Mouse (Mus musculus) forebrain, embryonic 15.5 days (tissue): ENCODE measurements around the gene Orc1. TPM values are rescaled to one million over a fixed set of nuclear protein-coding genes. Genes with fewer than 3 reads are reported as not detected.
A peak's percentile ranks its signal among the peaks of the same experiment; 100 is the strongest.

Experiments
- ATAC-seq: fragments of 200-750 bp; cut with Nextera tagmentation; replicated peaks from 2 replicates; pipeline ENCODE4 v1.8.0; 2017; ENCODE audit warnings: mild to moderate bottlenecking, moderate TSS enrichment, moderate library complexity
- H3K27ac ChIP-seq: fragments of 300-500 bp; sonication (generic); replicated peaks from 2 replicates; pipeline ENCODE4 v1.5.1; 2015; ENCODE audit warnings: mild to moderate bottlenecking, inconsistent platforms
- H3K27me3 ChIP-seq: fragments of 300-500 bp; sonication (generic); 2 replicates; pipeline ENCODE4 v1.6.1; 2015; ENCODE audit warnings: inconsistent platforms
- H3K36me3 ChIP-seq: fragments of 300-500 bp; sonication (generic); 2 replicates; pipeline ENCODE4 v1.6.1; 2015; ENCODE audit warnings: mild to moderate bottlenecking, inconsistent platforms
- H3K4me1 ChIP-seq: fragments of 300-500 bp; sonication (generic); 2 replicates; pipeline ENCODE4 v1.6.1; 2015; ENCODE audit warnings: inconsistent platforms
- H3K4me2 ChIP-seq: fragments of 300-500 bp; sonication (generic); replicated peaks from 2 replicates; pipeline ENCODE4 v1.6.1; 2015; ENCODE audit warnings: mild to moderate bottlenecking, inconsistent platforms
- H3K4me3 ChIP-seq: fragments of 300-500 bp; sonication (generic); 2 replicates; pipeline ENCODE4 v1.5.1; 2015; ENCODE audit warnings: mild to moderate bottlenecking, inconsistent platforms
- H3K9ac ChIP-seq: fragments of 300-500 bp; sonication (generic); replicated peaks from 2 replicates; pipeline ENCODE4 v1.6.1; 2015; ENCODE audit warnings: mild to moderate bottlenecking, inconsistent platforms
- H3K9me3 ChIP-seq: fragments of 300-500 bp; sonication (generic); 2 replicates; pipeline ENCODE4 v1.6.1; 2016; ENCODE audit warnings: inconsistent platforms
- WGBS: fragments of 180-500 bp; shearing (Covaris S2); methylation state at CpG from one replicate; pipeline ENCODE4 v1.1.7; 2015; ENCODE audit warnings: mixed read lengths; 5-methylcytosine and 5-hydroxymethylcytosine counted together
- polyA plus RNA-seq: library from polyadenylated mRNA; unstranded; fragments of >200 nt; fragmentation: Nextera tagmentation; extraction: Ambion mirVana; gene quantifications from 2 replicates; pipeline ENCODE4 v1.2.1, GENCODE M21; 2015

Orc1 gene
- polyA plus RNA-seq, result 2.8 and 3.1 TPM in 2 replicates

DNA sequence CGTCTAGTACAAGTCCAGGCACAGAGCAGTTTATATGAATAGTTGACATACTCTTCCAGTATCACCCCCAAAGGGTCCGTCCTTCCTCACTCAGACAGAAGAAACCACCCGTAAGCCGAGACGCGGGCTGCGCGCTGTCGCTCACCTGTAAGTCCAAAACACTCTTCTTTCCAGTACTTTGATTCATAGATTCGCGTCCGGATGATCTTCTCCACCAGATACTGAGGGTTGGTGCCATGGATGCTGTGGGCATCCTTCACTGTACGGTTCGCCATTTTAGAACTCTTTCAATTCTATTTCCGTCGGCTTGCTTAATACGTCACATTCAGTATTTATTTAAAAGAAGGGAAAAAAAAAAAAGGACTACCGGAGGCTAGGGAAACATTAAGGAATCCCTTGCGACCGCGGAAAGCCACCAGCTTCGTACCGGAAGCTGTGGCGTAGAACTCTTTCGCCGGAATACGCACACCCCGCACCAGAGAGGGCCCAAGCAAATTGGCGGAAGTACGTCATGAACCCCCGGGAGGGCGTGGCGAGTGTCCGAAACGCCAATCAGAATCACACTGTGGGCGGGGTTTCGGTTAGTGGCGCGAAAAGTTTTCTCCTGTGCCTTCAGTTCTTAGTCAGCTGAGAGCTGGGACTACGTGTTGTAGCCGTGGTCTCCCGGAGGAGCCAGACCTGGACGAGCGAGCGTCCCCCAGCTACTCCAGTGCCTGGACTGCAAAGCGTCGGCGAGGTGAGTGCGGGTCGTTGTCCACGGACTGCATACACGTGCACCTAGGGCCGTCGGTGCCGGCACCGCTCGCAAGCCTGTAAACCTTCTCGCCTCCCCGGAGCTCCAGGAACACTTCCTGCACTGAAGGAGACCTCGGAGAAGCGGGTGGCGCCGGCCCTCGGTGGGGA, at the start of gene Orc1, which contains the start of gene Prpf38a:
Orc1 (plus strand) TSS at position 584 of the 903 bp plus-strand sequence.
Prpf38a (minus strand) TSS at position 497 of the 903 bp plus-strand sequence.
- Histone ChIP-seq H3K4me3 (peak within 1 kb of the TSS; percentile 70), H3K27me3 (no peaks in the 10 kb centered on the region), H3K9ac (peak within 1 kb of the TSS; percentile 75), H3K4me1 (peaks cover 29% of the 10 kb centered on the region), H3K9me3 (no peaks in the 10 kb centered on the region), H3K36me3 (peaks cover 15% of the 10 kb centered on the region), H3K27ac (peak within 1 kb of the TSS; percentile 79), H3K4me2 (peak within 1 kb of the TSS; percentile 75)
- under 1% methylated on average over 64 of the region's 64 CpGs for WGBS
- ATAC-seq, result peak; percentile 99

DNA sequence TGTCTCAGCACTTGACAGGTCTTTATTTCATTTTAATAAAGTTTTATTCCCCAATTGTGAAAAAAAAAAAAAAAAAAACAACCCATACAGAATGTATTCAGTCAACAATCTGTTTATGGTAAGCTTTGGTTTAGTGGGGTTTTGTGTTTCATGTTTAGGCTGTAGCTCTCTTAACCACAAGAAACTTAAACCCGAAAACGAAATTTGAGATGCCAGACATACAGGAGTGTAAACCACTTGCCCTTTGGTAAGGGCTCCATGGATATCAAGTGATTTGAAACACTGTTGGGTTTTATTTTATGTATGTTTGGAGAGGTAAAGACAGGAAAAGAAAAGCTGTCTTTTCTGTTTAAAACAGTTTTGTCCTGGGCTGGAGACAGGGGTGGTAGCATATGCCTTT, 39.5 kb upstream of the Orc1 start:
- Histone ChIP-seq H3K27me3 (no peaks in the 10 kb centered on the region), H3K4me2 (no peak overlapping the region), H3K36me3 (peaks cover 24% of the 10 kb centered on the region), H3K9ac (no peak overlapping the region), H3K9me3 (no peaks in the 10 kb centered on the region), H3K27ac (no peak overlapping the region), H3K4me3 (no peak overlapping the region), H3K4me1 (no peaks in the 10 kb centered on the region)
- no peak for ATAC-seq
- 92% methylated on average over 2 of the region's 2 CpGs for WGBS

DNA sequence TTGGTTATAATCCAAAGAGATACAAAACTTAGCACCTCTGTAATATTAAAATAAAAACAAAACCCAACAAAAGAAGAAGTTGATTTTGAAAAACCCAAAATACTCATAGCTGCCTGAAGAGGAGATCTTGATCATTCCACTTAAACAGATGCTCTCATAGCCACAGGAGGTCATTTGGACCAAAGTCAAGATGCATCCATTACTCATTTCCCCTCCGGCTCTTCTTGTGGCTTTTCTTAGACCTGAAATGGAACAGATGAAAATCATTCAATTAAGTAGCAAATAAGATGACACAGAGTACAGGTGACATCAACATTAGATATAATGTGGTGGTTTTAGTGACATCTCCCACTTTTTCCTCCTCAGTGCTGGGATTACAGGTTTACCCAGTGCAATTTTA, 14.2 kb upstream of the Orc1 start:
- H3K9ac ChIP-seq, result no peak overlapping the region
- H3K9me3 ChIP-seq, result no peaks in the 10 kb centered on the region
- no peaks in the 10 kb centered on the region for H3K4me1 ChIP-seq
- H3K27me3 ChIP-seq, result no peaks in the 10 kb centered on the region
- H3K4me2 ChIP-seq, result no peak overlapping the region
- no peak overlapping the region for H3K27ac ChIP-seq
- no peak overlapping the region for H3K4me3 ChIP-seq
- WGBS, result 87% methylated on average over 1 of the region's 1 CpGs
- peaks cover 78% of the 10 kb centered on the region for H3K36me3 ChIP-seq
- no peak for ATAC-seq

GRCm38 (mm10) chr4:108572644-108573043, 6.6 kb upstream of the Orc1 start:
- no peak for ATAC-seq
- H3K9me3 ChIP-seq, result no peaks in the 10 kb centered on the region
- no peak overlapping the region for H3K9ac ChIP-seq
- no peak overlapping the region for H3K4me2 ChIP-seq
- 97% methylated on average over 3 of the region's 3 CpGs for WGBS
- H3K4me3 ChIP-seq, result no peak overlapping the region
- peaks cover 63% of the 10 kb centered on the region for H3K36me3 ChIP-seq
- no peaks in the 10 kb centered on the region for H3K27me3 ChIP-seq
- H3K4me1 ChIP-seq, result peaks cover 11% of the 10 kb centered on the region
- no peak overlapping the region for H3K27ac ChIP-seq

GRCm38 (mm10) chr4:108579743-108580411, 654 bp downstream of the Orc1 start:
- Histone ChIP-seq H3K27me3 (no peaks in the 10 kb centered on the region), H3K27ac (no peak overlapping the region), H3K9me3 (no peaks in the 10 kb centered on the region), H3K36me3 (peaks cover 10% of the 10 kb centered on the region), H3K4me2 (peak overlapping the region; percentile 75), H3K4me3 (peak overlapping the region; percentile 70), H3K4me1 (peaks cover 29% of the 10 kb centered on the region), H3K9ac (peak overlapping the region; percentile 44)
- WGBS, result under 1% methylated on average over 16 of the region's 16 CpGs
- 0 out of 2 replicates have a peak, but pooled peaks have one; percentile 5 for ATAC-seq

DNA sequence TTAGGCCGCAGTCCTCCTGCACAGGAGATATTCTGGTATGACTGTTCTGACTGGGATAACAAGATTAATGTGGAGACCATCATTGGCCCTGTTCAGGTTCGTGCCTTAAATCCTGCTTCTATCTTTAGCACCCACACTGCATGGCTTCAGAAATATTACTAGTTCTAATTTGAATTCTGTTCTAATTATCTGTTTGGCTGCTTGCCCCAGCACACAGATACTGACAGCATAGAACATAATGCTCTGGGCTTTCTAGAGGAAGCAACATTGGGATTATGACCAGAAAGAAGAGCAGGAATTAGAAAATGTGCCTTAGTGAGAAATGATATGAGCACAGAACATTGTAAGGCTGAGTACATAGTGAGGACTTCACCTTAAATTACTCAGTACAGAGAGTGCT, 14.2 kb downstream of the Orc1 start:
- WGBS, result 87% methylated on average over 2 of the region's 2 CpGs
- Histone ChIP-seq H3K27me3 (no peaks in the 10 kb centered on the region), H3K9ac (no peak overlapping the region), H3K4me1 (no peaks in the 10 kb centered on the region), H3K4me3 (no peak overlapping the region), H3K4me2 (no peak overlapping the region), H3K27ac (no peak overlapping the region), H3K9me3 (no peaks in the 10 kb centered on the region), H3K36me3 (no peaks in the 10 kb centered on the region)
- ATAC-seq, result no peak

- no peak overlapping the region for H3K4me2 ChIP-seq
- H3K27me3 ChIP-seq, result no peaks in the 10 kb centered on the region
- no peak overlapping the region for H3K4me3 ChIP-seq
- 95% methylated on average over 1 of the region's 1 CpGs for WGBS
- no peaks in the 10 kb centered on the region for H3K9me3 ChIP-seq
- ATAC-seq, result no peak
- H3K4me1 ChIP-seq, result no peaks in the 10 kb centered on the region
- no peaks in the 10 kb centered on the region for H3K36me3 ChIP-seq
- H3K27ac ChIP-seq, result no peak overlapping the region
- no peak overlapping the region for H3K9ac ChIP-seq
These were observed 16.6 kb downstream of the Orc1 start for GRCm38 (mm10) chr4:108595785-108596184.

- Histone ChIP-seq H3K9ac (no peak overlapping the region), H3K36me3 (0 out of 2 replicates have a peak, but pooled peaks cover 2% of the 10 kb centered on the region), H3K4me2 (no peak overlapping the region), H3K27ac (no peak overlapping the region), H3K27me3 (no peaks in the 10 kb centered on the region), H3K4me1 (no peaks in the 10 kb centered on the region), H3K9me3 (no peaks in the 10 kb centered on the region), H3K4me3 (no peak overlapping the region)
- no peak for ATAC-seq
- 83% methylated on average over 4 of the region's 4 CpGs for WGBS
These were observed 19.1 kb downstream of the Orc1 start for GRCm38 (mm10) chr4:108598306-108598705.

GRCm38 (mm10) chr4:108601870-108602269, 22.6 kb downstream of the Orc1 start:
- Histone ChIP-seq H3K27ac (no peak overlapping the region), H3K4me1 (no peaks in the 10 kb centered on the region), H3K36me3 (0 out of 2 replicates have a peak, but pooled peaks cover 10% of the 10 kb centered on the region), H3K4me3 (no peak overlapping the region), H3K4me2 (no peak overlapping the region), H3K9ac (no peak overlapping the region), H3K9me3 (no peaks in the 10 kb centered on the region), H3K27me3 (no peaks in the 10 kb centered on the region)
- no peak for ATAC-seq
- 91% methylated on average over 7 of the region's 7 CpGs for WGBS

DNA sequence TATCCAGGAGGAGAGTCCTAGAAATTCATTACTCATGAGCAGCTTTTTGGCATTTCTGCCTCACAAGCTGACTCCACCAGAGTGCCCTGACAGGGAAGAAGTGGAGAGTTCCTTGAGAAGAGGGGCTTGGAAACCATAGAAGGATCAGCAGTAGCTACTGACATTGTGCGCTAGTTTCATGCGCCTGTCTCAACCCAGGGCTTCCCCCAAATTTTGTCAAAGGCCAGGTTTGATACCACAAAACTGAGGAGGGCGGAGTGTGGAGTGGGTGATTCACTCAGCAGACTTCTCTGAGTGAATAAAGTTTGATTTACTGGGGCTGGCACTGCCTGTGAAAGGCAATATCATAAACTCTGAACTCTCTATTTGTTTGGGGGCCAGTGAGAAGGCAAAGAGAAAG, 29.4 kb downstream of the Orc1 start:
- Histone ChIP-seq H3K4me3 (no peak overlapping the region), H3K4me1 (no peaks in the 10 kb centered on the region), H3K9me3 (no peaks in the 10 kb centered on the region), H3K27ac (no peak overlapping the region), H3K27me3 (no peaks in the 10 kb centered on the region), H3K4me2 (no peak overlapping the region), H3K36me3 (0 out of 2 replicates have a peak, but pooled peaks cover 10% of the 10 kb centered on the region), H3K9ac (no peak overlapping the region)
- ATAC-seq, result no peak
- WGBS, result 92% methylated on average over 3 of the region's 3 CpGs

DNA sequence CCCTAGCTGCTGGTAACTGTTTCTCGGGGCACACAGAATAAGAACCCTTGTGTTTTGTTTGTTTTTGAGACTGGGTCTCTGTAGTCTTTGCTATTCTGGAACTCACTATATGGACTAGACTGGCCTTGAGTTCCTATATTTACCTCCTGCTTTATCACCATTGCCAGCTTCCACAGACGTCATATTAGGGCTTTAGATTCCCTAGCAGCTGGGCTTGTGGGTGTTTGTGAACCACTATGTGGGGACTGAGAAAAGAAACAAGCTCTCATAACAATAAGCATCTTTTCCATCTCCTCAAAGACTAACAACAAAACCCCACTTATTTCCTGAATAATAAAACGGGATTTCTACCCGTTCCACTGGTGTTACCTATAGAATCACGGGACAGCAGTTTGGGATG, 31.7 kb downstream of the Orc1 start:
- WGBS, result 88% methylated on average over 5 of the region's 5 CpGs
- Histone ChIP-seq H3K4me2 (no peak overlapping the region), H3K27ac (no peak overlapping the region), H3K9ac (no peak overlapping the region), H3K9me3 (no peaks in the 10 kb centered on the region), H3K27me3 (no peaks in the 10 kb centered on the region), H3K36me3 (0 out of 2 replicates have a peak, but pooled peaks cover 4% of the 10 kb centered on the region), H3K4me1 (no peaks in the 10 kb centered on the region), H3K4me3 (no peak overlapping the region)
- ATAC-seq, result no peak

DNA sequence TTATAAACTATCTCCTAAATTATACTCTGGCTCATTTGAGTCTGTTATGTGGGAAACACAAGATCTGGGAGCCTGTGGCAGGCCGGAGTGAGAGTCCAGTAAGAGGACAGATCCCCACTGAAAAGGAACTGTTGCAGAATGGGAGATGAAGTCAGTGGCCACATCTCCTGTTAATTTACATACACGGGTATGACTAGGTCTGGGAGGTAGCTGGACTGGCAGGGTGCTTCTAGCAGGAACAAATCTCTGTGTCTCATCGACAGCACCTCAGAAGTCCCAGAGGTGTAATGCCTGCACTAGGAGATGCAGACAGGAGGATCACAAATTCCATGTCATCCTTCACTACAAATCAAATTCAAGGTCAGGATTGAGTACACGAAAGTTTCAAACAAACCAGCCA, 39.4 kb downstream of the Orc1 start:
- Histone ChIP-seq H3K4me3 (no peak overlapping the region), H3K4me2 (peak overlapping the region; percentile 83), H3K36me3 (no peaks in the 10 kb centered on the region; the same call in 1 of the 2 replicates), H3K27ac (no peak overlapping the region), H3K9me3 (no peaks in the 10 kb centered on the region), H3K9ac (peak overlapping the region; percentile 98; the same call in 1 of the 2 replicates), H3K4me1 (peaks cover 20% of the 10 kb centered on the region), H3K27me3 (no peaks in the 10 kb centered on the region)
- no peak for ATAC-seq
- 77% methylated on average over 4 of the region's 4 CpGs for WGBS
